Mouse (Mus musculus) CH12.LX (cell line): Measurements from ENCODE around the gene Sec22a.

Experiments
- CHD2 ChIP-seq: IDR thresholded peaks from 2 replicates; pipeline ENCODE4 v1.6.1; 2011; ENCODE audit warnings: low read length, improper control_type of control experiment
- CTCF ChIP-seq, 2 experiments: IDR thresholded peaks in 1 of 2; conservative IDR thresholded peaks in 1 of 2; 2 replicates each; pipeline ENCODE4 v1.5.1; 2011 to 2012; ENCODE audit warnings: low read depth in 2 of 2, low read length in 2 of 2, improper control_type of control experiment in 1 of 2, inconsistent platforms in 1 of 2, mild to moderate bottlenecking in 1 of 2, moderate library complexity in 1 of 2
- E2F4 ChIP-seq: IDR thresholded peaks from 2 replicates; pipeline ENCODE4 v1.6.1; 2011; ENCODE audit warnings: low read depth, low read length, improper control_type of control experiment; ENCODE audit not compliant: insufficient replicate concordance
- ELF1 ChIP-seq: IDR thresholded peaks from 2 replicates; pipeline ENCODE4 v1.6.1; 2014; ENCODE audit warnings: low read depth, mild to moderate bottlenecking, inconsistent platforms, low read length, improper control_type of control experiment
- HCFC1 ChIP-seq: IDR thresholded peaks from 2 replicates; pipeline ENCODE4 v1.6.1; 2012; ENCODE audit warnings: low read depth, mild to moderate bottlenecking, inconsistent platforms, low read length, improper control_type of control experiment
- MAX ChIP-seq: IDR thresholded peaks from 2 replicates; pipeline ENCODE4 v1.6.1; 2011; ENCODE audit warnings: low read length, improper control_type of control experiment
- MXI1 ChIP-seq: IDR thresholded peaks from 2 replicates; pipeline ENCODE4 v1.6.1; 2011; ENCODE audit warnings: mild to moderate bottlenecking, low read depth, low read length, improper control_type of control experiment
- POLR2A ChIP-seq: IDR thresholded peaks from 2 replicates; pipeline ENCODE4 v1.6.1; 2011; ENCODE audit warnings: low read depth, mild to moderate bottlenecking, improper control_type of control experiment, low read length
- SIN3A ChIP-seq: IDR thresholded peaks from 2 replicates; pipeline ENCODE4 v1.6.1; 2012; ENCODE audit warnings: low read length, improper control_type of control experiment, inconsistent platforms

DNA sequence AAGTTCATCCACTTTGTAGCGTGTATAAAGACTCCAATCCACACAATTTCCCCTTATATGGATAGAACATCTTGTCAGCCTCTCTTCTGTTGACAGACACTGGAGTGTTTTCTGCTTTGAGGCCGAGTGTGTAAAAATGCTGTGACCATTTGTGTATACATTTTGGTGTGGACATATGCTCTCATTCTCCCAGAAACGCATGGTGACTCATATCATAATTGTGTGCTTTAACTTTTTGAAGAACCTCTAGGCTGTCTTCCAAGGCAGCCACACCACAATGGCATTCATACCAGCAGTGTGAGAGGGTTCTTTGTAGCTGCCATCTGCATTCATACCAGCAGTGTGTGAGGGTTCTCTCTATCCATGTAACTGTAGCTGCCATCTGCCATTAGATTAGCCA is 21.9 kb upstream of the Sec22a start:
- TF ChIP-seq CTCF (conservative IDR thresholded peaks at IDR 0.05 in 1 of 2, IDR thresholded peaks at IDR 0.05 in 1 of 2; ENCODE audit: low read depth in 2 of 2, low read length in 2 of 2) (no peak), MXI1 (no peak), HCFC1 (no peak), POLR2A (no peak), CHD2 (no peak), E2F4 (no peak), ELF1 (no peak), MAX (no peak), SIN3A (no peak)
